Mouse (Mus musculus) cerebellum, adult 2 months (tissue): ENCODE measurements around the gene Adam20.

ENCODE experiments used
- CTCF ChIP-seq: fragments of 200-500 bp; IDR thresholded peaks from 2 replicates; pipeline ENCODE4 v1.5.1; 2011; ENCODE audit warnings: low read depth, mild to moderate bottlenecking, control low read depth, low read length, moderate library complexity, borderline replicate concordance; ENCODE audit not compliant: insufficient read depth
- POLR2A ChIP-seq: fragments of 200-500 bp; IDR thresholded peaks from 2 replicates; pipeline ENCODE4 v1.6.1; 2011; ENCODE audit warnings: low read length, control low read depth, borderline replicate concordance; ENCODE audit not compliant: insufficient read depth

DNA sequence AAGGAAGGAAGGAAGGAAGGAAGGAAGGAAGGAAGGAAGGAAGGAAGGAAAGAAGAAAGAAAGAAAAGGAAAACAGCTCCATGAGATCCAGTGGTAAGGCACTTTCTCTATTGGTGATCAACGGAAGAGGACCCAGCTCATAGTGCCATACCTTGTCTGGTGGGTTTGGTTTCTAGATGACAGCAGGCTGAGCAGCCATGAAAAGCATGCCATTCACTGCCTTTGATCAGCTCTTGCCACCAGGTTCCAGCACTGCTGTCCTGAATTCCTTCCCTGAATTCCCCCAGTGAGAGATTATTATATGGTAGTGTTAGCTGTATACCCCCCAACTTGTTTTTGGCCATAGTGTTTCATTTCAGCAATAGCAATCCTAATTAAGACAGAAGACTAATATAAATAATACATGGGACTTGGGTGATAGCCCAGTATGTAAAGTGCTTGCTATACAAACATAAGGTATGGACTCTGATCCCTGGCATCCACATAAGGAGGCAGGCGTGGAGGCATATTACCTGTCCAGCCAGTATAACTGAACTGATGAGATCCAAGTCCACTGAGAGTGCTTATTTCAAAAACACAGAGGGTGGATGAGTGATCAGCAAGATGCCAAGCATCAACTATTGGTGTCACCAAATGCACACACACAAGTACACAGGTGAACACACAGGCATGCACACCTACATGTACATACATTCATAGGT lies 10.5 kb downstream of the Adam20 start:
- TF ChIP-seq CTCF (no peak), POLR2A (no peak)
